Mouse (Mus musculus) limb, embryonic 15.5 days (tissue): ENCODE measurements around the gene Zbtb25. TPM values are rescaled to one million over a fixed set of nuclear protein-coding genes. Genes with fewer than 3 reads are reported as not detected.

Source experiments
- ATAC-seq: fragments of 200-750 bp; cut with Nextera tagmentation; 2 replicates; pipeline ENCODE4 v1.8.0; 2017; ENCODE audit warnings: low read depth, moderate TSS enrichment; ENCODE audit not compliant: insufficient number of reproducible peaks, low FRiP score, low TSS enrichment
- H3K27ac ChIP-seq: fragments of 300-500 bp; sonication (generic); 2 replicates; pipeline ENCODE4 v1.5.1; 2015; ENCODE audit warnings: moderate library complexity, mild to moderate bottlenecking, inconsistent platforms
- H3K27me3 ChIP-seq: fragments of 300-500 bp; sonication (generic); 2 replicates; pipeline ENCODE4 v1.6.1; 2015; ENCODE audit warnings: inconsistent platforms
- H3K36me3 ChIP-seq: fragments of 300-500 bp; sonication (generic); 2 replicates; pipeline ENCODE4 v1.6.1; 2015; ENCODE audit warnings: inconsistent platforms
- H3K4me1 ChIP-seq: fragments of 300-500 bp; sonication (generic); 2 replicates; pipeline ENCODE4 v1.6.1; 2015; ENCODE audit warnings: inconsistent platforms
- H3K4me2 ChIP-seq: fragments of 300-500 bp; sonication (generic); 2 replicates; pipeline ENCODE4 v1.6.1; 2015; ENCODE audit warnings: mild to moderate bottlenecking, inconsistent platforms
- H3K4me3 ChIP-seq: fragments of 300-500 bp; sonication (generic); 2 replicates; pipeline ENCODE4 v1.5.1; 2015; ENCODE audit warnings: mild to moderate bottlenecking, inconsistent platforms
- H3K9ac ChIP-seq: fragments of 300-500 bp; sonication (generic); 2 replicates; pipeline ENCODE4 v1.6.1; 2015; ENCODE audit warnings: inconsistent platforms
- H3K9me3 ChIP-seq: fragments of 300-500 bp; sonication (generic); 2 replicates; pipeline ENCODE4 v1.6.1; 2016; ENCODE audit warnings: inconsistent platforms
- WGBS: fragments of 180-500 bp; shearing (Covaris S2); methylation state at CpG from one replicate; pipeline ENCODE4 v1.1.7; 2015; 5-methylcytosine and 5-hydroxymethylcytosine counted together
- polyA plus RNA-seq: library from polyadenylated mRNA; unstranded; fragments of >200 nt; fragmentation: Nextera tagmentation; extraction: Ambion mirVana; gene quantifications from 2 replicates; pipeline ENCODE4 v1.2.1, GENCODE M21; 2015

The Zbtb25 gene
- polyA plus RNA-seq, 1 experiment from 2014 or later: 16.9 TPM

DNA sequence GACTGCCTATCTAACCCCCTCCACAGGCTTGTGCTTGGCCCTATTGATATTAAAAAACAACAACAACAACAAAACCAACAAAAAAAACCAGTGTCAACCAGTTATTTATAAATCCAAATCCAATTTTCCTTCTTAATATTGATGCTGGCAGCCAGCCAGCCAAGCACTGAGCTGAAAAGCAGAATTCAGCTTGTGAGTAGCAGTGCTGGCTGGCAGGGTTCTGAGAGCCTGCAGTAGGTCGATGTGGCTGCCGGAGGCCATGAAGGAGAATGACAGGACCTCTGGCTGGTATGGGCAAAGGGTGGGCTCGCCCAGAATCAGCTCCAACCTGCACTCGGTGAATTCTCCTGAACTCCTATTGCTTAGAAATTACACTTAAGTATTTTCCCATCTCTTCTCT is 65.2 kb downstream of the Zbtb25 start:
- H3K9ac ChIP-seq: no peak overlapping the region
- no peaks in the 10 kb centered on the region for H3K27me3 ChIP-seq
- no peaks in the 10 kb centered on the region for H3K9me3 ChIP-seq
- peaks cover 45% of the 10 kb centered on the region for H3K36me3 ChIP-seq
- H3K4me2 ChIP-seq: no peak overlapping the region
- peak overlapping the region; percentile 35 for H3K27ac ChIP-seq
- peaks cover 13% of the 10 kb centered on the region for H3K4me1 ChIP-seq
- 57% methylated on average over 4 of the region's 4 CpGs for whole genome bisulfite sequencing
- H3K4me3 ChIP-seq: no peak overlapping the region
- no peak for ATAC-seq

DNA sequence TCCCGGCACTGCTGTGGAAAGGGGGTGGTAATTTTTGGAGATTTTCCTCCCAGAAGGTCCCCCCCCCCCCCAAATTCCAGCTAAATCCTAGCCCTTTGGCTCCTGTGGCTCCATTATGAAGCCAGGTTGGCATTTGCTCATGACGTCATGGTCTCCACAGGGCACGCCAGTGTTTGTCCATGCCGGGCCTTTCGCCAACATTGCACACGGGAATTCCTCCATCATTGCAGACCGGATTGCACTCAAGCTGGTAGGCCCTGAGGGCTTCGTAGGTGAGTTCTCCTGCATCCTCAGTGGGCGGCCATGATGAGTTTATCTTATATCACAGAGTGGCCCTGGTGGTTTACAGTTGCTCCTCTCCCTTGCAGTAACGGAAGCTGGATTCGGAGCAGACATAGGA is 65.9 kb downstream of the Zbtb25 start:
- H3K27me3 ChIP-seq: no peaks in the 10 kb centered on the region
- WGBS: 76% methylated on average over 11 of the region's 11 CpGs
- ATAC-seq: no peak
- no peak overlapping the region for H3K4me2 ChIP-seq
- peaks cover 49% of the 10 kb centered on the region for H3K36me3 ChIP-seq
- no peaks in the 10 kb centered on the region for H3K9me3 ChIP-seq
- H3K27ac ChIP-seq: peak overlapping the region; percentile 35
- H3K4me1 ChIP-seq: peaks cover 13% of the 10 kb centered on the region
- no peak overlapping the region for H3K9ac ChIP-seq
- no peak overlapping the region for H3K4me3 ChIP-seq

DNA sequence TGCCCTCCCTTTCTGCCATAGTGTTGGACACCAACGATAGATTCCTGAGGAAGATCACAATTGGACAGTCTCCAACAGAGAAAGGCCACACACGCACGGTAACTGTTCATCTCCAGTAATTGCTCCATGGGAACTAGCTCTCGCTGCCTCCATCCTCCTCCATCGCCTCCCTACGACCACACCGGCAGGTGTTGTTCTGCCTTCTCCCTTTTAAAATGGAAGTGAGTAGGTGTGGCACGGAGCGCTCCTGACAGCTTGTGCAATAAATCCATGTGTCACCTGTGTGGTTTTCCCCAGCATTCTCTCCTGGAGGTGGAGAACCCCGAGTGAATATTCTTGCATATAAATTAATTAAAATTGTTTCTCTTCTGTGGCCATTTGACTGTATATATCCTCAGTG is 69.0 kb downstream of the Zbtb25 start:
- peaks cover 56% of the 10 kb centered on the region for H3K36me3 ChIP-seq
- H3K4me1 ChIP-seq: no peaks in the 10 kb centered on the region
- no peak overlapping the region for H3K4me2 ChIP-seq
- 73% methylated on average over 10 of the region's 10 CpGs for WGBS
- H3K9me3 ChIP-seq: no peaks in the 10 kb centered on the region
- H3K9ac ChIP-seq: no peak overlapping the region
- H3K27ac ChIP-seq: no peak overlapping the region
- no peak for ATAC-seq
- no peak overlapping the region for H3K4me3 ChIP-seq
- no peaks in the 10 kb centered on the region for H3K27me3 ChIP-seq

DNA sequence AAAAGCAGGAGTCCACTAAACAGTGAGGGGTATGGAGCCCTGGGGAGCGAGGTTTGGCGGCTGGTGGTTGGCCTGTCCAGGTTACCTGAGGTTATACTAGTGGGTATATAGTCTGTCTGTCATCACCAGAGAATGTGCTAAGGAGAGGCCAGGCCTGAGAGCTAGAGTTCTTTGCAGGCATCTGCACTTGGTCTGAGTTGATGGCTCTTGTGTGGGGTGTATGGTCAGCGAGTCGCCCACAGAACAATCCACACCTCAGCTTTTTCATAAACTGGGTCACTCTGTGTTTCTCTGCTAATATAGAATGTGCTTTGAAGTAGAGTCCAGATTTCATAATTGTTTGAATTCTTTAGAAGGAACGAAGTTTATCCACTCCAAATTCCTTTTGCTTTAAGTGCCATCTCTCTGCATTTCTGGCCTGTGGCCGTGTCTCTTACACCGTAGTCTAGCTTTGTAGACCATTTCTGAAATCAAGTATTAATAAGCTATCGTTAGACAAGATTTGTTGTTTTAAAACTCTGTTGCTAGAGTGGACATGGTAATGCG is 70.0 kb downstream of the Zbtb25 start:
- Histone ChIP-seq H3K9me3 (no peaks in the 10 kb centered on the region), H3K4me3 (no peak overlapping the region), H3K4me2 (no peak overlapping the region), H3K9ac (no peak overlapping the region), H3K27ac (no peak overlapping the region), H3K4me1 (no peaks in the 10 kb centered on the region), H3K36me3 (peaks cover 56% of the 10 kb centered on the region), H3K27me3 (no peaks in the 10 kb centered on the region)
- 92% methylated on average over 9 of the region's 9 CpGs for WGBS
- ATAC-seq: no peak

DNA sequence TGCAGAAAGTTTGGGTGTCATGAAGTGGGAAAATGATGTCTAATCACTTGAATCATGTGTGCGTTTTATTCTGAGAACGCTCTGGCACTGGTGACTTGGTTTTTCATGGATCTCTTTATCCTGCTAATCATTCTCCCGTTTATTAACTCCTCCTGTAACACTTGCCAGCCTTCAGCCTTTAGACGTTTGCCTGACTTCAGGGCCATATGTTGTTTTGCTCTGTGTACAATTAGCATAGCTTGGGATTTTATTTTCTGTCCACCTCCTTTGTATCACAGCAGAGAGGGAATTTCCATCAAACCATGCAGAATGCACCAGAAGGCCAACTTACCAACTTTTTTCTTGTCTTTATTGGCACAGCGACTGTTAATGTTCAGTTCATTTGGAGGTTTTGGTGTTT is 71.6 kb downstream of the Zbtb25 start:
- Histone ChIP-seq H3K36me3 (peaks cover 55% of the 10 kb centered on the region), H3K4me2 (no peak overlapping the region), H3K4me3 (no peak overlapping the region), H3K4me1 (no peaks in the 10 kb centered on the region), H3K9me3 (no peaks in the 10 kb centered on the region), H3K27me3 (no peaks in the 10 kb centered on the region), H3K9ac (no peak overlapping the region), H3K27ac (no peak overlapping the region)
- WGBS: 85% methylated on average over 5 of the region's 5 CpGs
- ATAC-seq: no peak

Other genes starting within 250 kb of the Zbtb25 start
- 0.09 and 0.14 TPM in 2 replicates for gene Esr2, start 192.3 kb downstream of the Zbtb25 start, polyA plus RNA-seq
- gene Tex21, start 122.9 kb downstream of the Zbtb25 start, polyA plus RNA-seq: 0.17 TPM in 1 of 2 replicates, not detected in the other
- 55.6 and 57.8 TPM in 2 replicates for gene Mthfd1, start 114.3 kb downstream of the Zbtb25 start, polyA plus RNA-seq
- 1.0 and 1.2 TPM in 2 replicates for gene Akap5, start 44.7 kb downstream of the Zbtb25 start, polyA plus RNA-seq
- 9.6 and 10.0 TPM in 2 replicates for gene Zbtb1, start 664 bp upstream of the Zbtb25 start, polyA plus RNA-seq
- gene Hspa2, start 34.6 kb upstream of the Zbtb25 start, polyA plus RNA-seq: 11.8 and 13.0 TPM in 2 replicates
- gene Ppp1r36, start 47.9 kb upstream of the Zbtb25 start, polyA plus RNA-seq: 3.4 and 4.0 TPM in 2 replicates
- 6.0 and 8.0 TPM in 2 replicates for gene Plekhg3, start 161.3 kb upstream of the Zbtb25 start, polyA plus RNA-seq